Mouse (Mus musculus) kidney, adult 2 months (tissue): Measurements from ENCODE around the gene Pmvk. TPM values are rescaled to one million over a fixed set of nuclear protein-coding genes. Genes with fewer than 3 reads are reported as not detected.

Experiments used
- DNase-seq: peaks from one replicate; pipeline ENCODE4 v3.0.0; 2021
- H3K27ac ChIP-seq: fragments of 200-500 bp; 2 replicates; pipeline ENCODE4 v1.5.1; 2012; ENCODE audit warnings: low read depth, low read length, control low read depth, inconsistent platforms; ENCODE audit not compliant: insufficient read depth
- H3K27me3 ChIP-seq: fragments of 200-500 bp; replicated peaks from 2 replicates; pipeline ENCODE4 v1.6.1; 2012; ENCODE audit warnings: mild to moderate bottlenecking, moderate library complexity, low read length, inconsistent platforms; ENCODE audit not compliant: control insufficient read depth, insufficient read depth
- H3K36me3 ChIP-seq: fragments of 200-500 bp; 2 replicates; pipeline ENCODE4 v1.6.1; 2012; ENCODE audit warnings: mild to moderate bottlenecking, moderate library complexity, low read length, inconsistent platforms; ENCODE audit not compliant: control insufficient read depth, insufficient read depth
- H3K4me1 ChIP-seq: fragments of 200-500 bp; 2 replicates; pipeline ENCODE4 v1.6.1; 2011; ENCODE audit warnings: low read length; ENCODE audit not compliant: control insufficient read depth, insufficient read depth
- H3K4me3 ChIP-seq: fragments of 200-500 bp; 2 replicates; pipeline ENCODE4 v1.5.1; 2011; ENCODE audit warnings: mild to moderate bottlenecking, low read depth, low read length, control low read depth; ENCODE audit not compliant: insufficient read depth
- CTCF ChIP-seq: fragments of 200-500 bp; conservative IDR thresholded peaks from 2 replicates; pipeline ENCODE4 v1.5.1; 2011; ENCODE audit warnings: low read depth, mild to moderate bottlenecking, control low read depth, low read length, moderate library complexity, mixed read lengths; ENCODE audit not compliant: insufficient read depth, insufficient read length
- POLR2A ChIP-seq: fragments of 200-500 bp; IDR thresholded peaks from one replicate; pipeline ENCODE4 v1.6.1; 2011; ENCODE audit warnings: low read depth, low read length, control low read depth
- WGBS: fragments of 180-500 bp; shearing (Covaris S2); methylation state at CpG from one replicate; pipeline ENCODE4 v1.1.7; 2018; 5-methylcytosine and 5-hydroxymethylcytosine counted together
- polyA plus RNA-seq: library from polyadenylated mRNA; depleted of rRNA; stranded (reverse); fragments of >200 nt; gene quantifications from 2 replicates; pipeline ENCODE4 v1.2.3, GENCODE M21; 2012

Gene Pmvk
- polyA plus RNA-seq, 1 experiment, result 27.2 TPM

DNA sequence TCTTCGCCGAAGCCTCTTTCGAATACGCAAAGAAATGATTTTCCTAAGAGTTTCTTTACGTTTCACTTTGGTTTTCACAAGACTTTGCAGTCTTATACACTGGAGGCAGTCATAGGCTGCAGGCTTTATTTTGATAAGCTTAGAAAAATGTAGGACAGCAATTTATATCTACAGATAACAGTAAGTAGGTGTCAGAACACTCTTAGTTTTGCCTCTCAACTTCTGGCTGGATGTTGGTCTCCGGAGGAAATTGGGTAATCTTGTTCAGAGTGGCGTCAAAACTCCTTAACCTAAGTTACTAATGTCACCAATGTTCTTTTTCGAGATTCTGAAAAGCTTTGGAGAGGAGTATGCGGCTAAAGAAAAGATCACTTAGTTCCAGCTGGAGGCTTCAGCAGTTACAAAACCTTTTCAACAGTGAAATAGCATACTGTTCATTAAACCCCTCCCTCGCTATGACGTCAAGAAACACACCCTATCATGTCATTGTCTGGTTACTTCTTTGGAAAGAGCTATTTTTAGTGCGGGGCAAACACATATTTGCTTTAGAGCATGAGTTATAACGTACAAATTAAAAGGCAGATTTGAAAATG lies 4.1 kb downstream of the Pmvk start:
- WGBS, result 42% methylated on average over 13 of the region's 13 CpGs
- Histone ChIP-seq H3K36me3 (no peaks in the 10 kb centered on the region), H3K27ac (no peak overlapping the region), H3K27me3 (no peaks in the 10 kb centered on the region), H3K4me3 (no peak overlapping the region), H3K4me1 (no peaks in the 10 kb centered on the region; the same call in 1 of the 2 replicates)
- no peak for TF ChIP-seq POLR2A
- no peak for TF ChIP-seq CTCF
- no peak for DNase-seq

DNA sequence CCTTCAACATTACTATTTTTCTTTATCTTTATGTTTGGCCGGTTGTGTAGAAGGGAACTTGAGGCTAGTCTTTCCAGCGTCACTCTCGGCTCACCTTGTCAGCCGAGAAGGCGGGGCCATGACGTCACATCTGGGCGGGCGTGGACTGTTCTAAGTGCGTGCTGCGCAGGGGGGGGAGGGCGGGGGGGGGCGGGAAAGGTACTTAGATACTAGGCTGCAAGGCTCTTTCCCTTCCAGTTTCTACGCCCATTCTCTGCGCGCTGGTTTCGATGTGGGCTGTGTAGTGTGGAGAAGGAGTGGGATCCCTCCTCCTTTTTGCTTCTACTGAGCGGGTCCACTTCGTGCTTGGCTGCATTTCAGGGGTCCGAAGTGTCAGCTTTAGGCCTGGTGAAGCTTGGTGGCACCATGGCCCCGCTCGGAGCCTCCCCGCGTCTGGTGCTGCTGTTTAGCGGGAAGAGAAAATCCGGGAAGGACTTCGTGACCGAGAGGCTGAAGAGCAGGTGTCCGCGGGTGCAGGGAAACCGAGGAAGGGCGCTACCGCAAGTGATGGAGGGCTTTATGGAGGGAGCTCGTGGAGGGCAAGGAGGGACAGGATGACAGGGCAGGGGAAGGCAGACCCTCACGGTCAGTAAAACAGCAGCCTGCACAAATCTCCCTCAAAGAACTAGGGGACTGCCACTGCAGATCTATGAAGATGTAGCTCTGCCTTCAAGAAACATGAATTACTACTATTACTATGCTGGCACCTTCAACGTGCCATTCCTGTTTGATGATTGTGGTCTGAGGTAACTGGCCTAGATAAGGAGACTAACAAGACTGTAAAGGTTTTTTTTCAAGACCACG lies 4.8 kb downstream of the Pmvk start:
- peak overlapping the region; percentile 88 for H3K4me3 ChIP-seq
- H3K36me3 ChIP-seq, result no peaks in the 10 kb centered on the region
- DNase-seq, result peak; percentile 97
- H3K27ac ChIP-seq, result peak overlapping the region; percentile 39
- TF ChIP-seq POLR2A, result no peak
- TF ChIP-seq CTCF, result no peak
- 2% methylated on average over 36 of the region's 36 CpGs for WGBS
- H3K27me3 ChIP-seq, result no peaks in the 10 kb centered on the region
- no peaks in the 10 kb centered on the region; the same call in 1 of the 2 replicates for H3K4me1 ChIP-seq

DNA sequence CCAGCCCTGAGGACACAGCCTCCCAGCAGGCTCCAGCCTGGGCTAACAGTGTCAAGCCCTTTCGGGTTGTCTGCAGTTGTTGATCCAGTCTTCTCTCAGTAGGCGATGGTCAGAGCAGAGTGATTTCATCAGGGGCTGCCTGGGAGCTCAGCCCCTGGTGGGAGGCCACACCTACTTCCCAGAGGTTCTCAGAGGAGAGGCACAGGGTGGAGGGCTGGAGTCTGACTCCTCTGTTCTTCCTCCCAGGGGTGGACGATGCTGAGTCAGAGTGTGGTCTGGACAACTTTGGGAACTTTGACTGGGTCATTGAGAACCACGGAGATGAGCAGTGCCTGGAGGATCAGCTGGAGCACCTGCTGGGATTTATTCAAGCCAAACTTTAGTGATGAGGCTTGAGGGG lies 13.9 kb downstream of the Pmvk start:
- no peak for TF ChIP-seq CTCF
- no peak for TF ChIP-seq POLR2A
- DNase-seq, result no peak
- Histone ChIP-seq H3K36me3 (no peaks in the 10 kb centered on the region), H3K27ac (no peak overlapping the region), H3K4me3 (no peak overlapping the region), H3K4me1 (no peaks in the 10 kb centered on the region), H3K27me3 (no peaks in the 10 kb centered on the region)
- 78% methylated on average over 4 of the region's 4 CpGs for WGBS

DNA sequence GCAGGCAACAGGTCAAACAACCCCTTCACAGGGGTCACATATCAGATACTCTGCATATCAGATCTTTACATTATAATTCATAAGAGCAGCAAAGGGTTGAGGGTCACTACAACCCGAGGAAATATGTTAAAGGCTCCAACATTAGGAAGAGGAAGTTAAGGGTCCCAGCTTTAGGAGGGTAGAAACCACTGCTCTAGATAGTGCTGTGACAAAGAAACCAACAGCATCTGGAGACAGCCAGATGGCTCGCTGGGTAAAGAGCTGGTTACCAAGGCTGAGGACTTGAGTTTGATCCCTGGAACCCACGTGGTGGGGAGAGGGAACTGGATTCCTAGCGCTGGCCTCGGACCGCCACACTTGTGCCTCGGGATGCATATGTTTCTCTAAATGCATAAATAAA lies 17.9 kb downstream of the Pmvk start:
- 79% methylated on average over 7 of the region's 7 CpGs for WGBS
- no peak overlapping the region for H3K27ac ChIP-seq
- H3K27me3 ChIP-seq, result no peaks in the 10 kb centered on the region
- no peaks in the 10 kb centered on the region for H3K4me1 ChIP-seq
- H3K4me3 ChIP-seq, result no peak overlapping the region
- no peak for DNase-seq
- TF ChIP-seq POLR2A (no peak), CTCF (no peak)
- no peaks in the 10 kb centered on the region for H3K36me3 ChIP-seq

DNA sequence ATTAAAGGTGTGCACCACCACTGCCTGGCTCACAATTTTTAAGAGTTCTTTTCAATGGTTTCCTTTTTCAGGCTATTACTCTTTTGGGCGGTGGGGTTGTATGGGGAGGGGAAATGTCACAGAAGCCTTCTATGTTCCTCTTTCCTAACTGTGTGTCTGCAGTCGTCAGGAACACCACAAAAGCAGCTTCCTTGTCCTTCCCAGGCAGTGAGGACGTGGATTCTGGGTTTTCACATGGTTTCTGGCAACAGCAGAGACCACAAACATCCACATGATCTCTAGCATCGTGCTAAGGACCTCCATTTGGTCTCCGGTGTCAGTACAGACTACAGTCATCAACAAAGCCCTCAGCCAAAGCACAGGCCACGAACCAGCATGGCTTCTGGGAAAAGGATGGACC lies 19.5 kb downstream of the Pmvk start:
- no peak overlapping the region for H3K27ac ChIP-seq
- no peak for DNase-seq
- H3K4me1 ChIP-seq, result no peaks in the 10 kb centered on the region
- 77% methylated on average over 6 of the region's 6 CpGs for WGBS
- H3K27me3 ChIP-seq, result no peaks in the 10 kb centered on the region
- TF ChIP-seq POLR2A, result no peak
- TF ChIP-seq CTCF, result no peak
- no peak overlapping the region for H3K4me3 ChIP-seq
- no peaks in the 10 kb centered on the region for H3K36me3 ChIP-seq

DNA sequence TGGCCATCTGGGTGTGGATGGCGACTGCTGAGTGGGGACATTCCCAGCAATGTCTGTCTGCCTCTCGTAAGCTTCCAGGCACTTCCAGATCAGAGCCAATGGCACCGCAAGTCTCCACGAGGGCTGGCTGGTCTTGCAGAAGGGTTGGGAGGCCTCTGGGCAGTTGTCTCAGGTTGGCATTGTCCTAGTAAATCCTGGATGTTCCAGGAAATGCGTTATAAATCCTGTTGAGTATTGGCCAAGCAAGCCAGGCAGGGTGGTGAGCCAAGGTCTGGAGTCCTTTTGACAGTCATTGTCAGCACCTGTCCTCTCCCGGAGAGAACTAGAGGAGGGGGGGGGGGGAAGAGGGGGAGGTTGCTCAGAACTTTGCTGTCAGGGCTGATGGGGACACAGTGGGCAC lies 24.7 kb downstream of the Pmvk start:
- Histone ChIP-seq H3K27me3 (no peaks in the 10 kb centered on the region), H3K36me3 (no peaks in the 10 kb centered on the region), H3K27ac (no peak overlapping the region), H3K4me3 (no peak overlapping the region), H3K4me1 (no peaks in the 10 kb centered on the region)
- no peak for DNase-seq
- 72% methylated on average over 6 of the region's 6 CpGs for WGBS
- TF ChIP-seq POLR2A, result no peak
- no peak for TF ChIP-seq CTCF

DNA sequence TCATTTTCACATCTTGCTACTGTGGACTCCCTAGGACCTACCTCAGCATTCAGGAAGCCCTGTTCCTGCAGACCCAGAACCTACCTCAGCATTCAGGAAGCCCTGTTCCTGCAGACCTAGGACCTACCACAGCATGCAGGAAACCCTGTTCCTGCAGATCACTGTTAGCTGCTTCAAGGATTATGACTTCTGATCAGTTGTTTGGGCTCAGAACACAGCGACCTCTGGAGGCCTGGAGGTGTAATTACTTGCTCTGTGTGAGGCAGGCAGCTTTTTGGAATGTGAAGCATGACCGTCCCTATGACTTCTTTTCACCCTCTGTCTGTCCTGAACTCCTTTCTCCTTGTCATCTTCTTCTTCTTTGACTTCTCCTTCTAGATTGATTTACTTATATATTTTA lies 27.1 kb downstream of the Pmvk start:
- 39% methylated on average over 2 of the region's 2 CpGs for WGBS
- TF ChIP-seq POLR2A (no peak), CTCF (peak; percentile 62)
- Histone ChIP-seq H3K27ac (no peak overlapping the region), H3K27me3 (no peaks in the 10 kb centered on the region), H3K4me1 (no peaks in the 10 kb centered on the region), H3K4me3 (no peak overlapping the region), H3K36me3 (no peaks in the 10 kb centered on the region)
- no peak for DNase-seq
